Mouse (Mus musculus) cerebellum, adult (tissue): ENCODE data around the gene Tfrc.
A peak's percentile ranks its signal among the peaks of the same experiment; 100 is the strongest.

Experiments
- ATAC-seq: cut with Nextera tagmentation; 2 replicates; pipeline ENCODE4 v1.9.2; 2017; ENCODE audit warnings: mild to moderate bottlenecking, moderate library complexity, mixed read lengths; ENCODE audit not compliant: insufficient number of reproducible peaks, low FRiP score, low TSS enrichment

The Tfrc gene

DNA sequence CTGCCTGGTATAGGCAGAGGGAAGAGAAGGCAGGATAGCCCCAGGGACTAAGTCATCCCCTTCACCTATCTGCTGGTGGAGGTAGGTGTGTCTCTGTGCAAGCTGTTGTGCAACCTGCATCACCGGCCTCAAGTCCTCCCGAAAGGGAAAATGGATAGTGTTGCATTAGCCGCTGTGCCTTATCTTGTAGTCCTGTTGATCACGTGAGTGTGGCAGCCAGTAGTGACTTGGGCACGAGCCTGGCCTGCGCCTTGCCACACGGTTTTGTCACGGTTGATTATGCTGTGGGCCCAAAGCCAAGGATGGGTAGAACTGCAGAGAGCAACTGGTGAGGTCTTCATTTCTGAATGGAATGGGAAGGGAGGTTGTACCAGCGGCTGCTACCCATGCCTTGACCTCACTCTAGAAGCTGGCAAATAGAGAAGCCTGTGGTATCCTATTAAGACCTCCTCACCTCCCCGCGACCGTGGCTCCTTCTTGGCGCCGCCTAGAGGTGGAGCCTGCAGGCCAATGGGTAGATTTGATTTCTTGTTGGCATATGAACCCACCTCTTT lies 36.7 kb downstream of the Tfrc start:
- peak; percentile 65 for ATAC-seq

DNA sequence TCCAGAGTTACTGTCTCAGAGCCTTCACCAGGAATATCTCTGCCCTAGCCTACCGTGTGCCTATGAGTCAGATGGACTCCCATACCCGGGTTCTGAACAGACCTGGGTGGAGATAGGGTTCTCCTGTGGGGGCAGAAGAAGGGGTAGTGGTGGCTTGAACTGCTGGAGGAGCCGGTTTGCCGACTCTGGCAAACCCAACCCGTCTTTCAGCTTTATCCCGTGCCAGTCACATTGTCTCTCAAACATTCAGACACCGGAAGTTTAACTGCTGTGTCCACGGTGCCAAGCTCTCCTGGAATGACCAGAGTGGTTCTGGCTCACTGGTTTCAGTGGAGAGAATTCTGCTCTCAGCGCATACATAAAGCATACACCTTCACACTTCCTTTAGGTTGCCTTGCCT lies 37.3 kb downstream of the Tfrc start:
- no peak for ATAC-seq

- ATAC-seq, result no peak
These were observed 39.0 kb downstream of the Tfrc start for GRCm38 (mm10) chr16:32647712-32648111.

DNA sequence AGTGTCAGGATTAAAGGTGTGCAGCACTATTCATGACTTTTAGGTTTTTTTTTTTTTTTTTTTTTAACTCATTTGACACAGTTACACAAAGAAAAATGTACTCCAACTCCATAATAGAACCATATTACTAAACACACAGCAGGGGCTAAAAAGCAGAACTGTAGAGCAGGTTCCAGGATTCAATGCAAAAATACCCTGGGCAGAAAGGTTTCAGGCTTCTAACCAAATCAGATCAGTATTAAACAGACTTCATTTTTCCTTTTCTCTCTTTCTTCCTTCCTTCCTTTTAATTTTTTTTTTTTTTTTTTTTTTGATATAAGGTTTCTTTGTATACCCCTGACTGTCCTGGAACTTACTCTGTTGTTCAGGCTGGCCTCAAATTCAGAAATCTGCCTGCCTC lies 41.7 kb downstream of the Tfrc start:
- no peak for ATAC-seq

- ATAC-seq, result no peak
These were observed 42.4 kb downstream of the Tfrc start for GRCm38 (mm10) chr16:32650974-32651618.

DNA sequence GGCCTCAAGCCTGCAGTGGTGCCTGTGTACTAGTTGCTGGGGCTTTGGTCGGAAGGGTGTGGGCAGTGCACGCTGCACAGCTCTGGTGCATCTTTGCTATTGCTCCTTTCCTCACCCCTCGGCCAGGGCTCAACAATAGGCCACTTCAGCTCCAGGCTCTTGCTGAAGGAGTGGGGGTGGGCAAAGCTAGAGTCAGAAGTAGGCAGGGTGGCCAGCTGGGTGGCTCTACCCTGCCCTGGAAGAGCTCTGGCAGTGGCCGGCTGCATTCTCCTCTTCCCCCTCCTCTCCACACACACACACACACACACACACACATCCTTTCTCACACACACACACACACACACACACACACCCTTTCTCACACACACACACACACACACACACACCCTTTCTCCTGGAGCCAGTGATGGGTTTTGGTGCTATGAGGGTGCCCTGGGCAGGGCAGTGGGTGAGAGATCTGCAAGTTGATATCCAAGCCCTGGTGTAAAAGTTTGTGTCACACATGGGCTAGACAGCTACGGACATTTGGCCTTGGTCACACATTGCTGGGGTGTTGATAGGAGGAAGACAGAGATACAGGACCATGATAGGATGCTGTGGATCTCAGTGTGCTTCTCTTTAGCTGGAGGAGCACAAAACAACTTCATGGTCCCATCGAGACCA lies 45.5 kb downstream of the Tfrc start:
- ATAC-seq, result no peak

- no peak for ATAC-seq
These were observed 46.8 kb downstream of the Tfrc start for GRCm38 (mm10) chr16:32655534-32655933.

DNA sequence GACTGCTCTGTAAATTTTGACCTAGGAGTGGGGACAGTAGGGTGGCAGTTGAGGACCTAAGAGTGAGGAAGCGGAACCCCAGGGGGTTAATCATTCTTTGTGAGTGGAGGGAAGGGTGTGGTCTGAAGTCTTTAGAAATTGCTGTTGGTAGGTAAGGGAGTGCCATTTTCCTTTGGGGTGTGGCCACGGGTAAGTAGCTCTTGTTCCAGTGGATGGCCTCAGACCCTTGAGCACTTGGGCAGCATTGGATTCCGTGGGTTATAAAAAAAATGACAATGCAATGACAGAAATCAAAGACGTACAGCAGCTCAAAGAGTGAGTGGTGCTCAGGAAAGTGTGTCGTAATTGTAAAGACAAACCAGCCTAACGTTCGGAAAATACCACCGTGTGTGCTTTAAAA lies 47.6 kb downstream of the Tfrc start:
- ATAC-seq, result no peak

- no peak for ATAC-seq
These were observed 48.1 kb downstream of the Tfrc start for GRCm38 (mm10) chr16:32656794-32657193.

DNA sequence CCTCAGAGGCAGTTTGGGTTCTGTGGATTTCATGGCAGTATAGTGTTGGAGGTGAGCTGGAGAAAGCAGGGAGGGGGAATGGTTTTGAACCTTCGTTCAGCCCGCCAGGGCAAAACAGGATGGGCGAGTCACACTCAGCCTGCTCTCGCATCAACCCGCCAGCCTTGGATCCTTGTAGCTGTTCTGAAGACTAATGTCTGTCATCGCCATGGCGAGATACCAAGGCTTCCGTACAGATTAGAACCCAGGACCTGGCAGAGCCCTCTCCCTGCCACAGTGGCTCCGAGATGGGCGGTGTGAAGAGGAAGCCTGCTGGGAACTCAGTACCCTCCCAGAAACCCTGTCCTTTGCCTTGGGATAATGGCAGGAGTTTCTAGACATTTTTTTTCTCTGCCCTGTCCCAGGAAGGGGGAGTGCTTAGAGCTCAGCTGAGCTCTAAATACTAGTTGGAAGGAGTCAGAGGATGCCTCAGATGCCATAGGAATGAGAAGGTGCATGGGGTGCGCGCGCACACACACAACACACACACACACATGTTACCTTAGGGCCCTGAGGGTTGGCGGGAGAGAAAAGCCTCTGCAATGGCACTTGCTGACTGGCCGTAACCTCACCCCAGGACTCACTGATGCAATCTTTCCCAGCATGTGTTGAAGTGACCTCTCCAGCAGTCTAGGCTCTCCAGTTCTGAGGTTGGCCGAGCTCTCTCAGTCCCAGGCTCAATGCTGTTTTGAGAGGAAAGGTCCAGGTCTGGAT lies 49.0 kb downstream of the Tfrc start:
- ATAC-seq, result no peak

DNA sequence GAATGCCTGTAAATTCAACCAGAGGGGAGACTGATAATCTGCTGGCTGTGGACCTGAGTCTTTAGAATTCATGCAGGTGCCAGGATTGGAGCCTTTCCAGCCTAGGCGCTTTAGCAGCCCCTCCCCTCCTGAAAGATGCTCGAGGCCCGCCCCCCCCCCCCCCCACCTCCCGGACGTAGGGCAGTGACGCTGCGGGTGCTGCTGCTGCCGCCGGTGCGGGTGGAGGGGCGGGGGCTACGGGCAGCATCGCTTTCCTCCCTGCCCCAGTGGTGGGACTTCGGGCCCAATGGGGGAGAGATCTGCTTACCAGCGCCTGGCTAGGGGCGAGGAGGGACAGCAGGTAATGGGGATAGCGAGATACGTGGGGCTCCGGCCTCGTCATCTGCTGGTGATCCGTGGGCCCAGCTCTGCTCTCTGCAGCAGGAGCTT lies 50.0 kb downstream of the Tfrc start:
- ATAC-seq, result peak; percentile 21; the same call in 1 of the 2 replicates

- ATAC-seq, result peak; percentile 45
These were observed 50.7 kb downstream of the Tfrc start for GRCm38 (mm10) chr16:32659385-32659784.

GRCm38 (mm10) chr16:32660095-32660494 lies 51.4 kb downstream of the Tfrc start:
- no peak for ATAC-seq

- 0 out of 2 replicates have a peak, but pooled peaks have one; percentile 39 for ATAC-seq
These were observed 52.0 kb downstream of the Tfrc start for GRCm38 (mm10) chr16:32660557-32661321.

GRCm38 (mm10) chr16:32661493-32661921 lies 52.8 kb downstream of the Tfrc start:
- ATAC-seq, result no peak

DNA sequence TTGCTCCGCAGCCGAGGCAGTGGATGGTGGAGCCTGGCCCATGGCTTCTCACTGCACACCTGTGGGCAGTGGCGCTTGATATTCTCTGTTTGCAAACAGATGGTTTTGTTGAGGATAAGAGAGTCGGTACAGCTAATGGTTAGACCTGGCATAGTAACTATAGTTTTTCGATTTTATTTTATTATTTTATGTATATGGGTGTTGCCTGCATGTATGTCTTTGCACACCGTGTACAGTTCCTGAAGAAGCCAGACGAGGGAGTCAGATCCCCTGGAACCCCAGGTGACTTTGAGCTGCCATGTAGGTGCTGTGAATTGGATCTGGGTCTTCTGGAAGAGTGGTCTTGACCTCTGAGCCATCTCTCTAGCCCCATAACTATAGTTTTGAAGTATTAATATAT lies 53.7 kb downstream of the Tfrc start:
- ATAC-seq, result no peak

- no peak for ATAC-seq
These were observed 54.6 kb downstream of the Tfrc start for GRCm38 (mm10) chr16:32663231-32663858.

GRCm38 (mm10) chr16:32664211-32664610 lies 55.5 kb downstream of the Tfrc start:
- no peak for ATAC-seq

GRCm38 (mm10) chr16:32665851-32666665 lies 57.3 kb downstream of the Tfrc start:
- ATAC-seq, result no peak
